Mouse (Mus musculus) C2C12 (cell line): ENCODE measurements around the gene Nipa1. TPM values are rescaled to one million over a fixed set of nuclear protein-coding genes. Genes with fewer than 3 reads are reported as not detected.

ENCODE experiments used
- H3K27me3 ChIP-seq: one replicate; pipeline ENCODE4 v1.6.1; 2011; ENCODE audit not compliant: control insufficient read depth, insufficient read depth, insufficient read length
- H3K36me3 ChIP-seq: one replicate; pipeline ENCODE4 v1.6.1; 2011; ENCODE audit not compliant: control insufficient read depth, insufficient read depth
- H3K4me3 ChIP-seq: one replicate; pipeline ENCODE4 v1.5.1; 2011; ENCODE audit warnings: mild to moderate bottlenecking, control low read depth; ENCODE audit not compliant: poor library complexity, insufficient read depth, severe bottlenecking
- H3K79me2 ChIP-seq: one replicate; pipeline ENCODE4 v1.6.1; 2011; ENCODE audit not compliant: control insufficient read depth, insufficient read depth
- H3K79me3 ChIP-seq: one replicate; pipeline ENCODE4 v1.6.1; 2011; ENCODE audit warnings: low read depth, control low read depth
- H3ac ChIP-seq: one replicate; pipeline ENCODE3; 2011; ENCODE audit warnings: low read depth; ENCODE audit not compliant: control insufficient read depth, insufficient read length
- CEBPB ChIP-seq: IDR thresholded peaks from one replicate; pipeline ENCODE4 v1.6.1; 2011; ENCODE audit warnings: low read depth, mild to moderate bottlenecking, control low read depth, moderate library complexity
- CTCF ChIP-seq: IDR thresholded peaks from one replicate; pipeline ENCODE4 v1.5.1; 2011; ENCODE audit not compliant: control insufficient read depth, insufficient read depth, insufficient read length
- FOSL1 ChIP-seq: IDR thresholded peaks from one replicate; pipeline ENCODE4 v1.8.0; 2011; ENCODE audit warnings: mild to moderate bottlenecking, low read length; ENCODE audit not compliant: poor library complexity, insufficient read depth, severe bottlenecking
- MAX ChIP-seq: IDR thresholded peaks from one replicate; pipeline ENCODE4 v1.6.1; 2011; ENCODE audit warnings: mild to moderate bottlenecking, control low read depth
- MYOD1 ChIP-seq: IDR thresholded peaks from one replicate; pipeline ENCODE4 v1.6.1; 2011; ENCODE audit warnings: low read depth; ENCODE audit not compliant: control insufficient read depth, insufficient read length
- MYOG ChIP-seq: IDR thresholded peaks from one replicate; pipeline ENCODE4 v1.6.1; 2011; ENCODE audit not compliant: control insufficient read depth, insufficient read length; ENCODE audit errors: extremely low read depth
- USF1 ChIP-seq: IDR thresholded peaks from one replicate; pipeline ENCODE4 v1.6.1; 2011; ENCODE audit warnings: low read depth, mild to moderate bottlenecking, control low read depth, moderate library complexity
- polyA plus RNA-seq: library from polyadenylated mRNA; unstranded; fragments of >200 nt; fragmentation: generic; extraction: Trizol; gene quantifications from one replicate; pipeline ENCODE4 v1.2.1, GENCODE M21; 2012; ENCODE audit warnings: missing spikeins

Nipa1 gene
- polyA plus RNA-seq, 1 experiment, result 3.9 TPM

DNA sequence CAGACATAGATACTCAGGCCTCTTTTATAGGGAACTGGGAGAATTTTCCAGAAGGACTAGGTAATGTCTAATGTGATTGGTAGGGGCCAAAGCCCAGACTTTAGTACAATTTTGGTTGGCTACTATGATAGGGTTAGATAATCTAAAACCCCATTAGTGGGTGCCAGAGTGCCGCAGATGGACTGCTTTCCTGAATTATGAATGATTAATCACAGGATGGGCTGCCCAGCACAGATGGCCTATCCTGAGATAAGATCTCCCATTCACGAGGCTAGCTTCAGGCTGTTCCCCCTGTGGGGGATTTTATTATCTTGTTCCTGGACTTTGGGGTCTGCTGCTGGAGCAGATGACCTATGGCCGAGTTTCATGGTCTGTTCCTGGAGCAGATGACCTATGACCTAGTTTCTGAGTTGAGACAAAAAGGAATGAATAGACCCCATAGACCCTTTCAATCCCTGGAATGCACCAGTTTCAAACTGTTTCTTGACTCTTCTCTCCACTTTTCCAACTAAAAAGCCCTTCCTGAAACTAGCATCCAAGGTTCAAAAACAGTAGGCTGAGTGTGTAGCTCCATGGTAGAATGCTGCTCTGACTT lies 52.8 kb downstream of the Nipa1 start:
- Histone ChIP-seq H3K27me3 (no peaks in the 10 kb centered on the region), H3K36me3 (no peaks in the 10 kb centered on the region), H3K79me2 (peaks cover 3% of the 10 kb centered on the region), H3K79me3 (peaks cover under 1% of the 10 kb centered on the region), H3ac (no peak overlapping the region), H3K4me3 (no peak overlapping the region)
- TF ChIP-seq MYOG (no peak), USF1 (no peak), MYOD1 (no peak), MAX (no peak), FOSL1 (no peak), CEBPB (no peak), CTCF (no peak)

DNA sequence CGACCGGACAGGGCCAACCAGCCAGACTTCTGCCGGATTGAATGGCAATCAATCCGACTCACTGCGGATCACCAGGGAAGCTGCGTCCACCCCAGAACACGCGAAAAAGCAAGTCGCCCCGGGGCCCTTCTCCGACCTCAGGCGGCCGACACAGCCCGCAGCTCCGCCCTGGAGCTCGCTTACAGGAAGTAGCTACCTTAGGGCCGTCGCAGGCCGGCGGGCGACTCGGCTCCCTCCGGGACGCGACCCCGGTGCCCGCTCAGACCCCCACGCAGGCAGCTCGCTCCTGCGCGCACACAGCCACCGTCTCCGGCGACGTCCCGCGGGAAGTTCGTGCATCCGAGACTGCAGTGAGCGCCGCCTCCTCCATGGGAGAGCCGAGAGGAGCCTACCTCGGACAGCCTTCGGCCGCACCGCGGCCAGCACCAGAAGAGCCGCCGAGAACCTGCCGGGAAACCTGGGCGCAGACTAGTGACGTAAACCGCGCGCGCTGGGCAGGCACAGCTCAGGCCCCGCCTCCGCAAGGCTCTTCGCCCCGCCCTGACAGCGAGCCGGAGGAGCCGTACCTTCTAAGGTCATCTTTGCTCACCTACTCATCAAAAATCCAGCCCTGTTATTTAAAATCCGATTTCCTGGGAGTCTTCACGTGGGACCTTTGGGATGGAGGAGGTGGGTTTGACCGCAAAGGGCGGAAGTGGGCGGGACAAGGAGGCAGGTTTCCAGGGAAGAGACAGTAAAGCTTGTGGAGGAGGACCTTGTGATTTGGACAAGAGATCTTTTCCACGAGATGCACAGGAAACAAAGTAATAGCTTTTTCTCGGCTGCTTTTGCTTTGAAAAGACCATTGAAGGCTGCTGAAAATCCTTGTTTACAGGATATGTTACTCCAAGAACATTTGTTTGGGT lies 57.5 kb downstream of the Nipa1 start, which contains the start of gene Nipa2:
Gene Nipa2 (minus strand): TSS at position 473 of the 905 bp plus-strand sequence.
- peak within 1 kb of the TSS; percentile 98 for H3ac ChIP-seq
- no peaks in the 10 kb centered on the region for H3K36me3 ChIP-seq
- H3K27me3 ChIP-seq, result no peaks in the 10 kb centered on the region
- TF ChIP-seq CEBPB (no peak), MAX (peak; percentile 16), USF1 (peak; percentile 7), CTCF (no peak), MYOG (no peak), FOSL1 (no peak), MYOD1 (no peak)
- H3K4me3 ChIP-seq, result peak within 1 kb of the TSS; percentile 63
- H3K79me3 ChIP-seq, result peaks cover 41% of the 10 kb centered on the region
- peaks cover 50% of the 10 kb centered on the region for H3K79me2 ChIP-seq

DNA sequence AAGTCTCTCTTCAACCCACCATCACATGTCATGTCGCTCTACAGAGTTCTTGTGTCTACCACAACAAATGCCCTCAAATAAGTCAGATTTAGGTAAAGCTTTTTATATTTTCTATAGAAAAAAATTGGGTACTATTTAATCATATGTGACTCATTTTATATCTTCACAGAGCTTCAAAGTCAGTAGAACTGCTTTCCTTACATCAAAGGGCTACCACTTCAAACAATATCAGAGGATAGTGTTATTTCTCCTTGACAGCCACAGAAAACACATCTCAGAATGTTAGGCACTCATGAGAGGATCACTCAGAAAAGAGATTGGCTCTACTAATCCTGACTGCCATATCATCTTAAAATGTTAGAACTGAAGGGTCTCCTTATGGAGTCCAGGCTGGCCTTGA lies 59.2 kb downstream of the Nipa1 start:
- no peak overlapping the region for H3K4me3 ChIP-seq
- peaks cover 68% of the 10 kb centered on the region for H3K79me2 ChIP-seq
- no peaks in the 10 kb centered on the region for H3K36me3 ChIP-seq
- no peak overlapping the region for H3ac ChIP-seq
- H3K27me3 ChIP-seq, result no peaks in the 10 kb centered on the region
- H3K79me3 ChIP-seq, result peaks cover 54% of the 10 kb centered on the region
- TF ChIP-seq MAX (no peak), MYOD1 (no peak), FOSL1 (no peak), USF1 (no peak), CEBPB (no peak), MYOG (no peak), CTCF (no peak)

DNA sequence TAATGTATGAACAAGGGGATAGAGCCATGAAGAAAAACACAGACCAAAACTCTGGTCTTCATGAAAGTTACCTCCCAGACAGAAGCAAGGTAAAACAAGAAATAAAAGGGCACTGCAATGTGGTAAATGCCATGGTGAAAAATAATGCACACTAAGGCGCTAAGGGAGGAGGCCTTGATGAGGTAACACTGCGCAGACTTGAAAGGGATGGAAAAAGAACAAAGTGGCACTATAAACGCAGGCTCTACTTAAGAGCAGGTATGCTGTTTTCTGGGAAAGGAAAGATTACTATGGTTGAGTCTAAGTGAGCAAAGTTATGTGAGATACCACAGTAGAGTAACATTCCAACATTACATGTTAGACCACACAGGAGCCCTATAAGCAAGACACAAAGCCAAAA lies 60.0 kb downstream of the Nipa1 start:
- TF ChIP-seq MYOD1 (no peak), FOSL1 (no peak), MYOG (no peak), CEBPB (no peak), CTCF (no peak), MAX (no peak), USF1 (no peak)
- H3ac ChIP-seq, result no peak overlapping the region
- peaks cover 61% of the 10 kb centered on the region for H3K79me3 ChIP-seq

DNA sequence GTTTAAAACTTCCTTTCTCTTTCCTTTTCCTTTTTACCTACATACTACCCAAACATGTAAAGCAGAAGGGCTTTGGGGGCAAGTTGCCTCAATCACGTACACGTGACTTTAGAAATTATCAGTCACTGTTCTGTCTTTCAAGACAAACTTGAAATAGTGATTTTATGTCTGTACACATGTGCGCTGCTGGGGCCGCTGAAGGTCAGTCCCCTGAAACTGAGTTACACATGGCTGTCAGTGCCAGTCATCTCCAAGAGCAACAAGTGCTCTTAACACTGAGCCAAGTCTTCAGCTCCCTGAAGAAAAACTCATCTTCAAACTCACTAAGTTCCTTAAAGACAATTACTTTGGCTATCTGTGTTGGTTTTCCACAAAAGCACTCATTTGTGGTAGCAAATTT lies 61.8 kb downstream of the Nipa1 start:
- peaks cover 85% of the 10 kb centered on the region for H3K79me2 ChIP-seq
- H3K4me3 ChIP-seq, result no peak overlapping the region
- no peak overlapping the region for H3ac ChIP-seq
- no peak for TF ChIP-seq USF1
- H3K27me3 ChIP-seq, result no peaks in the 10 kb centered on the region
- peaks cover 70% of the 10 kb centered on the region for H3K79me3 ChIP-seq
- no peaks in the 10 kb centered on the region for H3K36me3 ChIP-seq

More for the DNA sequence above, 60.0 kb downstream of the Nipa1 start:
- H3K27me3 ChIP-seq, result no peaks in the 10 kb centered on the region
- peaks cover 75% of the 10 kb centered on the region for H3K79me2 ChIP-seq
- no peak overlapping the region for H3K4me3 ChIP-seq
- H3K36me3 ChIP-seq, result no peaks in the 10 kb centered on the region
